Comparison of ENCODE assay signal across 8 mouse cellular contexts in genomic region chr6:30958736-30959540, GRCm38 (mm10). TPM values are rescaled to one million over a fixed set of nuclear protein-coding genes. Genes with fewer than 3 reads are reported as not detected.
DNase-seq lines count a peak whose midpoint lies in the region; ATAC-seq lines count a peak whose summit lies in the region.

TSS of gene Klf14 (minus strand) at chr6:30959078.

- H3K4me3 ChIP-seq in erythroblast, embryonic 14.5 days (replicated peaks), result peak within 1 kb of the TSS; percentile 34
- peak within 1 kb of the TSS; percentile 64 for H3K4me3 ChIP-seq in midbrain, embryonic 10.5 days

- DNase-seq in adrenal gland, postnatal 25 days, result peak; percentile 55
- DNase-seq in gastrocnemius, postnatal 14 days, result peak; percentile 64
- peak; percentile 12 for DNase-seq in kidney, adult 9 months
- DNase-seq in midbrain, embryonic 10.5 days (ENCODE audit: low spot score), result peak; percentile 77
- peak; percentile 10 for DNase-seq in urinary bladder, postnatal 14 days (ENCODE audit: low spot score)

- H3K27me3 ChIP-seq in erythroblast, embryonic 14.5 days (ENCODE audit: control insufficient read depth), result peaks cover 76% of the 10 kb centered on the region
- H3K27me3 ChIP-seq in midbrain, embryonic 10.5 days (ENCODE audit: low read depth, poor library complexity, severe bottlenecking), result peaks cover 92% of the 10 kb centered on the region

- H3K4me1 ChIP-seq in erythroblast, embryonic 14.5 days (ENCODE audit: control insufficient read depth), result no peaks in the 10 kb centered on the region; the same call in 1 of the 2 replicates
- H3K4me1 ChIP-seq in midbrain, embryonic 10.5 days, result peaks cover 12% of the 10 kb centered on the region; the same call in 1 of the 2 replicates

- intact Hi-C loops in gastrocnemius, postnatal 14 days (cut with DNase I; ENCODE audit: low total_unique reads), result no loop called here

- H3K27ac ChIP-seq in midbrain, embryonic 10.5 days (replicated peaks), result peak within 1 kb of the TSS; percentile 58; the same call in 1 of the 2 replicates

- WGBS in midbrain, embryonic 10.5 days, result under 1% methylated on average over 75 of the region's 75 CpGs

- peaks cover 17% of the 10 kb centered on the region for H3K9me3 ChIP-seq in erythroblast, embryonic 14.5 days (ENCODE audit: control insufficient read depth, low read length)
- peaks cover 29% of the 10 kb centered on the region for H3K9me3 ChIP-seq in midbrain, embryonic 10.5 days (replicated peaks)

- no peak for ATAC-seq in erythroblast, adult 5-6 weeks (replicated peaks; ENCODE audit: low FRiP score, poor library complexity, severe bottlenecking)
- no peak for ATAC-seq in erythroid progenitor cell, adult 5-6 weeks (replicated peaks; ENCODE audit: low FRiP score, poor library complexity, severe bottlenecking)

- H3K36me3 ChIP-seq in erythroblast, embryonic 14.5 days (ENCODE audit: control insufficient read depth), result no peaks in the 10 kb centered on the region
- no peaks in the 10 kb centered on the region; the same call in 1 of the 2 replicates for H3K36me3 ChIP-seq in midbrain, embryonic 10.5 days

RNA-seq across cellular contexts. Expression of gene Klf14, which starts in this region (rescaled TPM):
- polyA plus RNA-seq in erythroblast, embryonic 14.5 days (2012), result not detected in 2 replicates
- not detected in 2 replicates for total RNA-seq in erythroblast, adult 5-6 weeks (2015; ENCODE audit: low replicate concordance)
- not detected in 2 replicates for total RNA-seq in erythroblast, adult 5-6 weeks (2017; ENCODE audit: low replicate concordance)
- not detected in 2 replicates for total RNA-seq in adrenal gland, postnatal 25 days (2021)
- total RNA-seq in gastrocnemius, postnatal 14 days (2021), result 1 to 10 TPM in 1 of 2 experiments, under 1 TPM in 1; 0.82 to 1.5 TPM
- 0.52 TPM in 2 replicates for polyA plus RNA-seq in midbrain, embryonic 10.5 days (2016; fragmentation: Nextera tagmentation; extraction: Ambion mirVana)
- total RNA-seq in erythroid progenitor cell, adult 5-6 weeks (2015; ENCODE audit: low replicate concordance), result not detected in 2 replicates
- not detected in 2 replicates for total RNA-seq in erythroid progenitor cell, adult 5-6 weeks (2017; ENCODE audit: low replicate concordance)

Comparison
In these comparisons a context has a peak if more than half of its experiments do, and no peak if none do; other contexts are left out.
1. Peak in DNase-seq in adrenal gland, postnatal 25 days; RNA of the gene not detected or under 1 TPM.
2. Peak in DNase-seq, H3K4me3 ChIP-seq and H3K27ac ChIP-seq in midbrain, embryonic 10.5 days; RNA of the gene not detected or under 1 TPM.
3. DNase-seq: peak in every context shown above with its lines; median percentile 77 in midbrain, embryonic 10.5 days; 64 in gastrocnemius, postnatal 14 days; 55 in adrenal gland, postnatal 25 days; 12 in kidney, adult 9 months; 10 in urinary bladder, postnatal 14 days.